Mouse (Mus musculus) ES-E14 (cell line): ENCODE results near the gene Psmd13. TPM values are rescaled to one million over a fixed set of nuclear protein-coding genes. Genes with fewer than 3 reads are reported as not detected.

Experiments used
- DNase-seq: peaks from one replicate; pipeline ENCODE4 v3.0.0-alpha.2; 2013; ENCODE audit warnings: low read depth, low spot score
- H3K27ac ChIP-seq: 2 replicates; pipeline ENCODE4 v1.5.1; 2012; ENCODE audit warnings: low read depth, mild to moderate bottlenecking, low read length, moderate library complexity, mixed read lengths; ENCODE audit not compliant: poor library complexity, insufficient read depth, severe bottlenecking
- H3K36me3 ChIP-seq: 2 replicates; pipeline ENCODE4 v1.6.1; 2012; ENCODE audit warnings: mild to moderate bottlenecking, low read length, moderate library complexity, mixed read lengths; ENCODE audit not compliant: control insufficient read depth, poor library complexity, insufficient read depth, severe bottlenecking
- H3K4me1 ChIP-seq, 2 experiments: fragments of 150-350 bp in 1 of 2; sonication (generic) in 1 of 2; 2 replicates each; pipeline ENCODE4 v1.6.1; 2012; ENCODE audit warnings: low read length in 2 of 2, mild to moderate bottlenecking in 1 of 2, mixed read lengths in 1 of 2; ENCODE audit not compliant: control insufficient read depth in 2 of 2, insufficient read depth in 2 of 2, poor library complexity in 1 of 2
- H3K4me3 ChIP-seq, 2 experiments: fragments of 150-350 bp in 1 of 2; sonication (generic) in 1 of 2; 2 replicates each; pipeline ENCODE4 v1.5.1; 2012; ENCODE audit warnings: low read length in 2 of 2, low read depth in 1 of 2, mild to moderate bottlenecking in 1 of 2, mixed read lengths in 1 of 2; ENCODE audit not compliant: insufficient read depth in 1 of 2, poor library complexity in 1 of 2, severe bottlenecking in 1 of 2
- H3K9ac ChIP-seq: 2 replicates; pipeline ENCODE4 v1.6.1; 2012; ENCODE audit warnings: low read depth, mild to moderate bottlenecking, low read length, mixed read lengths; ENCODE audit not compliant: poor library complexity, insufficient read depth, severe bottlenecking
- H3K9me3 ChIP-seq: fragments of 150-350 bp; sonication (generic); 2 replicates; pipeline ENCODE4 v1.6.1; 2012; ENCODE audit warnings: low read depth, mild to moderate bottlenecking, low read length; ENCODE audit not compliant: control insufficient read depth, insufficient read depth
- CHD2 ChIP-seq: IDR thresholded peaks from 2 replicates; pipeline ENCODE4 v1.6.1; 2014; ENCODE audit warnings: mild to moderate bottlenecking, low read depth, low read length, inconsistent platforms
- HCFC1 ChIP-seq: IDR thresholded peaks from 2 replicates; pipeline ENCODE4 v1.6.1; 2012; ENCODE audit warnings: low read length, inconsistent platforms, borderline replicate concordance; ENCODE audit not compliant: insufficient read depth
- MAFK ChIP-seq: IDR thresholded peaks from 2 replicates; pipeline ENCODE4 v1.6.1; 2014; ENCODE audit warnings: mild to moderate bottlenecking, low read depth, low read length, inconsistent platforms; ENCODE audit not compliant: insufficient read depth
- ZC3H11A ChIP-seq: IDR thresholded peaks from 2 replicates; pipeline ENCODE4 v1.6.1; 2012; ENCODE audit warnings: low read depth, mild to moderate bottlenecking, inconsistent platforms, low read length, borderline replicate concordance
- ZNF384 ChIP-seq: IDR thresholded peaks from 2 replicates; pipeline ENCODE4 v1.6.1; 2012; ENCODE audit warnings: low read depth, low read length, inconsistent platforms
- in situ Hi-C, 2 experiments: fragments of 600-800 bp; cut with MboI; formaldehyde crosslinking; loops; one replicate each; pipeline ENCODE4 v1.15.1; 2025; ENCODE audit warnings: low sequenced_read_pairs in 2 of 2, inconsistent platforms in 1 of 2; ENCODE audit not compliant: unreplicated experiment in 2 of 2
- total RNA-seq: library from RNA; depleted of rRNA; stranded (reverse); fragments of 300-350 nt; gene quantifications from 2 replicates; pipeline ENCODE4 v1.2.3, GENCODE M21; 2012

The Psmd13 gene
- total RNA-seq, 1 experiment = 199 TPM

DNA sequence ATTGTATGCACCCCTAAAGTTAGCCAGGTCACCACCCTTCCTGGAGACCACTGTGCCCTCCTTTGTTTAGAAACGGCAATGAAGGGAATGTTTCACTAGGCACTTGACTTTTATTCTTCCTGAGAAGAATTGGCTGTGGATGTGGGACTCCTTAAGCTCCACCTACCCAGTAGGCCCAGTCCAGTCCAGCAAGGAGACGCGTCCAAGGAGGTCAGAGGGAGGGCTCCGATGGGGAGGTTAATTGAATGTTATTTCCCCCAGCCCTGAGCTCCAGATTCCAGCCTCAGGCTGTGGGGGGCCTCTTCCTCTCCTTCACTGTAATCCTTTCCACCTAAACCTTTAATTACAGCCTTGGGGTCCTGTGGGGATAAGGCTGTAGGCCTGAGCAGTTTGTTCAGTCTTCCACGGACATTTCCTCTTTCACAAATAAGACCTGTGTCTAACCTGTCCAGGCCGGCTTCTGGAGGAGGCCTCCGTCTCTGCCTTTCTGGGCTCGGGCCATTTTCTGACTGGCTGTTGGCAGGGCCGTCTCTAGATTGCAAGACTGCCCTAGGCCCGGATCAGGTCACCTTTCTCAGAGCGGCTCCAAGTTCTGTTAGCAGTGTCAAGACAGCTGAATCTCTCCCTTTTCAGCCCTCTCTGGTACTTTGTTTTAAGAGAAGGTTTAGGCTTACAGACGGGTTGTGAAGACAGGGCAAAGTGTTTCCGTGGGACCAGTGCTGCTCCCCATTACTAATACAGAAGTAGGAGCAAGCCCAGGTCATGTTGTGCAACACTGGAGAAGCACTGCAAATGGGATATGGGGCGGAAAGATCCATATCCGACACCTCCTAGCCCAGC is 20.5 kb downstream of the Psmd13 start:
- peaks cover 3 to 9% of the 10 kb centered on the region in 2 experiments; a peak in 1 of 4 replicates for H3K4me1 ChIP-seq
- in situ Hi-C loops = loop anchor here in 1 of 2 experiments (5.0 kb wide), 1 partner anchor 60 kb away; no protein-coding TSS in a partner anchor
- H3K36me3 ChIP-seq = peaks cover 17% of the 10 kb centered on the region
- H3K9ac ChIP-seq = peak overlapping the region; percentile 3; the same call in 1 of the 2 replicates
- no peak for DNase-seq
- no peak overlapping the region for H3K27ac ChIP-seq
- no peaks in the 10 kb centered on the region for H3K9me3 ChIP-seq
- TF ChIP-seq HCFC1 (no peak), MAFK (no peak), ZC3H11A (no peak), CHD2 (no peak), ZNF384 (no peak)
- no peak overlapping the region for H3K4me3 ChIP-seq

DNA sequence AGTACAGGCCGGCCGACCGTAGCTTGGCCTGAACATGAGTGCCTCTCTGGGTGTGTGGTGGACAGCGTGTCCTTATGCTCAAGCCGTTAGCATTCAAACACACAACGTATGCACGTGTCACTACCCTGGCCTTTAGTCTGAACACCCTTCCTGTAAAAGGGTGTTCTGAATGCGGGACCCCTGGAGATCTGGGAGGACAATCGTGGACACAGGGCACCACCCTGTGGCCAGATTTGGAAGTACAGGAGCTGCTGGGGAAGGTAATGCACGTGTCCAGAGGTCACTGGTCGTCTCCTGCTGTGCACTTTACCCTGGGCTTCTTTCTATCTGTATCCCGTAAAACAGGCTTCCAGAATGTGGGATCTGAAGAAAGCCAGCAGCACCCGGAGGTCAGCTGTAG is 21.4 kb downstream of the Psmd13 start:
- Histone ChIP-seq H3K9ac (no peak overlapping the region), H3K9me3 (no peaks in the 10 kb centered on the region), H3K4me3 (no peak overlapping the region), H3K27ac (no peak overlapping the region), H3K36me3 (peaks cover 8% of the 10 kb centered on the region), H3K4me1 (peaks cover 3 to 9% of the 10 kb centered on the region in 2 experiments; a peak in 1 of 4 replicates)
- in situ Hi-C loops = loop anchor here in 1 of 2 experiments (5.0 kb wide), 1 partner anchor 61 kb away; no protein-coding TSS in a partner anchor
- DNase-seq = peak; percentile 83
- TF ChIP-seq MAFK (no peak), ZC3H11A (peak; percentile 74)

DNA sequence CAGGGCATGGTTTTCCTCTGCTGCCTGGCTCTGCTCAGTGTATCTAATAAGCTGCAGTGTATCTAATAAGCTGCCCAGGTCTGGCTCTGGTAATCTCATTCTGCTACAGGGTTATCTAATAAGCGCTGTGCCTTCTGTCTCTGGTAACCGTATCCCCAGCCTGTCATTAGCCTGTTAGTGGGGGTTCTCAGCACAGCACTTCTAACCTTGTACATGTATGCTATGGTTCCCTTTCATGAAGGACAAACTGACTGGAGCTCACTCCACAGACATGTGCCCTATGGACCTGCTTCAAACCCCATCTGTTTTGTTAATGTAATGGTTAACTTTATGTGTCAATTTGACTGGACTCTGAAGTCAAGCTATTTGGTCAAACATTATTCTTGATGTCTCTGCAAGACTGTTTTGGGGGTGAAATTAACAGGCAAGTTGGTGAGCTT is 23.9 kb downstream of the Psmd13 start:
- Histone ChIP-seq H3K27ac (no peak overlapping the region), H3K9me3 (no peaks in the 10 kb centered on the region), H3K36me3 (no peaks in the 10 kb centered on the region), H3K4me3 (no peak overlapping the region), H3K4me1 (peaks cover 5 to 12% of the 10 kb centered on the region in 2 experiments; a peak in 3 of 4 replicates), H3K9ac (no peak overlapping the region)
- no peak for DNase-seq
- TF ChIP-seq CHD2 (no peak), MAFK (no peak)
- in situ Hi-C loops = no loop called here

DNA sequence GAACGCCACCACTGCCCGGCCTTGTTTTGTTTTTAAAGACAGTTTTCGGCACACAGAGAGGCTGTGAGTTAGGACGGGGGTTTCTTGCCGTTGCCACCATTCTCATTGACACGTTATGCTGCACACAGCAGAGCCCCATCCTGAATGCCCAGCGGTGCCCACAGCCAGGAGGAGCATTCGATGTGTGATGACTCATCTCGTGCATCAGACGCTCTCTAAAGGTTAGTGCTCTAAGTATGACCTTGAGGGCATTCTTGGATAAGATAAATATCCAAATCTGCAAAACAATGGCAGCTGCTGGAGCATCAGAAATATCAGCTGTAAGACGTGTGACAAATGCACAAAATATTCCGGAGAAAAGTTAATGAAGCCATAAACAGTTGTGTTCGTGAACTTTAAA is 25.4 kb downstream of the Psmd13 start:
- no peaks in the 10 kb centered on the region for H3K36me3 ChIP-seq
- no peaks in the 10 kb centered on the region for H3K9me3 ChIP-seq
- no peak overlapping the region for H3K9ac ChIP-seq
- H3K4me3 ChIP-seq = no peak overlapping the region
- in situ Hi-C loops = no loop called here
- H3K4me1 ChIP-seq = peaks cover 2 to 16% of the 10 kb centered on the region in 2 experiments; a peak in 3 of 4 replicates
- no peak for TF ChIP-seq ZC3H11A
- no peak for TF ChIP-seq MAFK
- TF ChIP-seq ZNF384 = no peak
- no peak for TF ChIP-seq CHD2
- TF ChIP-seq HCFC1 = no peak
- H3K27ac ChIP-seq = no peak overlapping the region
- DNase-seq = no peak

DNA sequence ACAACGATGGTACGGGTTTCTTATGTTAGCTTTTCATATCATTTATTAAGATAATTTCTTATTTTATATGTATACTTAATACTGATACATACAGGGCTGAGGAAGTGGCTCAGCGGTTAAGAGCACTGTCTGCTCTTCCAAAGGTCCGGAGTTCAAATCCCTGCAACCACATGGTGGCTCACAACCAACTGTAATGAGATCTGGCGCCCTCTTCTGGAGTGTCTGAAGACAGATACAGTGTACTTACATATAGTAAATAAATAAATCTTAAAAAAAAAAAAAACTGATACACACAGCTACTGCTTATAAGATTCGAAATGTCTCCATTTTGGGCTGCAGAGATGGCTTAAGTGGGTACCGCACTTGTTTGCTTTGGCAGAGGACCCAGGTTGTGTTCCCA is 25.9 kb downstream of the Psmd13 start:
- in situ Hi-C loops = no loop called here
- Histone ChIP-seq H3K4me1 (peaks cover 2 to 14% of the 10 kb centered on the region in 2 experiments; a peak in 3 of 4 replicates), H3K36me3 (no peaks in the 10 kb centered on the region), H3K4me3 (no peak overlapping the region), H3K9me3 (no peaks in the 10 kb centered on the region), H3K27ac (no peak overlapping the region), H3K9ac (no peak overlapping the region)
- no peak for DNase-seq
- TF ChIP-seq ZNF384 (0 out of 2 replicates have a peak, but pooled peaks have one; percentile 43), HCFC1 (no peak), MAFK (no peak)
